8 mouse cellular contexts compared by ENCODE assay signal in the genomic region with DNA sequence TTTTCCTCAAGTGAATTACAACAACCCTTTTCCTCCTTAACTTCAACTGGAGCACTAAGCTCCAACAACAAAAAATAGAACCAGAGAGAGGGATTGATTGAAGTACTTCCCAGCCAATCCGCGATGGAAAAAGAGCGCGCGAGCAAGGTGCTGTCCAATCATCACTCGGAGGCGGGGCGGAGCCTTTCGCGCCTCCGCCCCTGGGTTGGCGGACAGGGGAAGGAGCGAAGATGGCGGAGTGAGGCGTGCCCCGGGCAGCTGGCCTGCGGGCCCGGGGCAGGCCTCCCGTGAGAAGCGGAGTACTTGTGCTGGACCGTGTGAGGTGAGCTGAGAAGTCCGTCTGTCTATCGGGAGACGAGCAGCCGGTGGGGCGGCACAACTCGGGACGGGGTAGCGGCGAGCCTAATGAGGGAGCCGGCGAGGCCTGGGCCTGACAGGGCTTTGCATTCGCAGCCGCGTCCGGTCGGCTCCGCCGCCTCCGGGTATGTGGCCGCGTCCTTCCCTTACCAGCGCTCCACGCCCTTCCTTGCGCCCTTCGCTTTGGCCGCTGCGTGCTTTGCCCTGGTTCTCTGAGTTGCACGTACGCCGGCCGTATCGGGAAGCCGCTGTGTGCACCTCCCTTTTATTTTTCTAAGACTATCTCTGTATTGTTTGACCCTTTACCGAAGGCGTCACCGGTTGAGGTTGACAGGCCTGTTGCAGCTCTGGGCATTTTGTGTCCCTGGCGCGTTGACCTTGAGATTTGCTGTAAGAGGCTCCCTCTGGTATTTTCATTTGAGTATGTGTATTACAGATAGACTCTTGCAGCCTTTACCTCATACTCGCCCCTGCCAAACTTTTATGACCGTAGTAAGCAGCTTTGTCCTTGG. TPM values are rescaled to one million over a fixed set of nuclear protein-coding genes. Genes with fewer than 3 reads are reported as not detected.
DNase-seq lines count a peak whose midpoint lies in the region; ATAC-seq lines count a peak whose summit lies in the region.

No protein-coding gene starts in this region.

- H3K36me3 ChIP-seq in hindbrain, embryonic 11.5 days (ENCODE audit: control insufficient read depth, insufficient read depth, low read length): peaks cover 7% of the 10 kb centered on the region

- no peaks in the 10 kb centered on the region; the same call in 1 of the 2 replicates for H3K4me1 ChIP-seq in hindbrain, embryonic 11.5 days (replicated peaks; ENCODE audit: control insufficient read depth, insufficient read depth, low read length)

- H3K27ac ChIP-seq in hindbrain, embryonic 11.5 days (ENCODE audit: low read depth, low read length): peak overlapping the region; percentile 82

- peak; percentile 97 for DNase-seq in Muller cell, postnatal 12 days (ENCODE audit: inconsistent ontology term)
- peak; percentile 96 for DNase-seq in cerebellum, adult 9-11 months
- DNase-seq in frontal cortex, adult 2 months (ENCODE audit: extremely low spot score in 1 of 2, low spot score in 1 of 2): peak; percentile 95 to 99
- peak; percentile 98 for DNase-seq in hindbrain, embryonic 11.5 days (ENCODE audit: low spot score)
- peak; percentile 98 to 99 for DNase-seq in layer of hippocampus, postnatal 10 days (ENCODE audit: low spot score in 2 of 2)
- DNase-seq in lung, postnatal 10 days: peak; percentile 99
- peak; percentile 93 for DNase-seq in ovary, postnatal 36 days (ENCODE audit: low spot score)
- peak; percentile 96 for DNase-seq in thymus, postnatal 25 days

- peak overlapping the region; percentile 97 for H3K9ac ChIP-seq in hindbrain, embryonic 11.5 days (ENCODE audit: low read depth, low read length)

- peak overlapping the region; percentile 40 for H3K4me2 ChIP-seq in hindbrain, embryonic 11.5 days (replicated peaks; ENCODE audit: low read depth, low read length)

- H3K9me3 ChIP-seq in hindbrain, embryonic 11.5 days (ENCODE audit: control insufficient read depth, low read length): no peaks in the 10 kb centered on the region

- no peaks in the 10 kb centered on the region for H3K27me3 ChIP-seq in hindbrain, embryonic 11.5 days (ENCODE audit: control insufficient read depth, insufficient read depth, low read length)

- peak; percentile 98 for ATAC-seq in hindbrain, embryonic 11.5 days (ENCODE audit: low FRiP score)

- WGBS in hindbrain, embryonic 11.5 days: under 1% methylated on average over 61 of the region's 61 CpGs

- peak overlapping the region; percentile 93 for H3K4me3 ChIP-seq in hindbrain, embryonic 11.5 days (ENCODE audit: low read depth, low read length)

RNA-seq across cellular contexts. Expression of a gene that starts 23.8 kb away (rescaled TPM):
- polyA plus RNA-seq in frontal cortex, adult 2 months (2012; rRNA removed): 0.76 and 0.86 TPM in 2 replicates
- 87.1 and 89.1 TPM in 2 replicates for polyA plus RNA-seq in hindbrain, embryonic 11.5 days (2014; fragmentation: Nextera tagmentation; extraction: Ambion mirVana)
- total RNA-seq in layer of hippocampus, postnatal 10 days (2021): 1 to 10 TPM; 3.5 to 3.7 TPM

RNA-seq across cellular contexts. Expression of a gene that starts 23.9 kb away (rescaled TPM):
- polyA plus RNA-seq in frontal cortex, adult 2 months (2012; rRNA removed): 1.4 and 1.7 TPM in 2 replicates
- 30.7 and 33.2 TPM in 2 replicates for polyA plus RNA-seq in hindbrain, embryonic 11.5 days (2014; fragmentation: Nextera tagmentation; extraction: Ambion mirVana)
- total RNA-seq in layer of hippocampus, postnatal 10 days (2021): 1 to 10 TPM; 3.6 to 4.8 TPM

RNA-seq across cellular contexts. Expression of a gene that starts 46.9 kb away (rescaled TPM):
- 113 and 117 TPM in 2 replicates for polyA plus RNA-seq in frontal cortex, adult 2 months (2012; rRNA removed)
- polyA plus RNA-seq in hindbrain, embryonic 11.5 days (2014; fragmentation: Nextera tagmentation; extraction: Ambion mirVana): 62.3 and 69.6 TPM in 2 replicates
- 100 to 1,000 TPM; 116 to 119 TPM for total RNA-seq in layer of hippocampus, postnatal 10 days (2021)

RNA-seq across cellular contexts. Expression of a gene that starts 46.9 kb away (rescaled TPM):
- polyA plus RNA-seq in frontal cortex, adult 2 months (2012; rRNA removed): 0.82 and 1.2 TPM in 2 replicates
- polyA plus RNA-seq in hindbrain, embryonic 11.5 days (2014; fragmentation: Nextera tagmentation; extraction: Ambion mirVana): 0.40 and 0.49 TPM in 2 replicates
- total RNA-seq in layer of hippocampus, postnatal 10 days (2021): 1 to 10 TPM in 1 of 2 experiments, under 1 TPM in 1; 0.76 to 2.1 TPM

Comparison
In these comparisons a context has a peak if more than half of its experiments do, and no peak if none do; other contexts are left out.
1. Peak in every context shown above with its lines: DNase-seq, ATAC-seq, H3K4me3 ChIP-seq and H3K27ac ChIP-seq.
2. RNA of a gene that starts 23.8 kb away (polyA plus RNA-seq): 87.1 to 89.1 TPM in hindbrain, embryonic 11.5 days; 0.76 to 0.86 TPM in frontal cortex, adult 2 months; every median in the first group is over 10 times any median in the second.
3. RNA of a gene that starts 23.9 kb away (polyA plus RNA-seq): 30.7 to 33.2 TPM in hindbrain, embryonic 11.5 days; 1.4 to 1.7 TPM in frontal cortex, adult 2 months; every median in the first group is over 10 times any median in the second.